Mouse (Mus musculus) G1E-ER4 (cell line): Measurements from ENCODE around the gene Vmn1r72. TPM values are rescaled to one million over a fixed set of nuclear protein-coding genes. Genes with fewer than 3 reads are reported as not detected.
"Not testable (repeated sequence)": the region's sequence is repeated elsewhere in the genome, so short reads cannot be mapped to it uniquely, and the experiment has no call there.

Source experiments
- GATA1 ChIP-seq: IDR thresholded peaks from one replicate; pipeline ENCODE4 v1.8.0; 2012; ENCODE audit warnings: low read length, inconsistent platforms
- polyA plus RNA-seq: library from polyadenylated mRNA; stranded (reverse); fragments of >175 nt; gene quantifications from 2 replicates; pipeline ENCODE4 v1.2.3, GENCODE M21; 2012

The Vmn1r72 gene
- polyA plus RNA-seq, result not detected in 2 replicates

- TF ChIP-seq GATA1, result not testable (repeated sequence)
Measured at GRCm38 (mm10) chr7:11680047-11680446, at the start of gene Vmn1r72. Gene Vmn1r72, minus strand, starts transcription at chr7:11680147.

Other genes with a start within 250 kb of the Vmn1r72 start
- not detected in 2 replicates for gene Zscan4-ps2, start 165.8 kb downstream of the Vmn1r72 start, polyA plus RNA-seq
- not detected in 2 replicates for gene Zscan4-ps3, start 70.8 kb downstream of the Vmn1r72 start, polyA plus RNA-seq
- gene Vmn1r73, start 50.1 kb upstream of the Vmn1r72 start, polyA plus RNA-seq, result not detected in 2 replicates
- gene Vmn1r74, start 153.8 kb upstream of the Vmn1r72 start, polyA plus RNA-seq, result not detected in 2 replicates
- gene Vmn1r75, start 194.5 kb upstream of the Vmn1r72 start, polyA plus RNA-seq, result not detected in 2 replicates